Mouse (Mus musculus) kidney, adult 2 months (tissue): ENCODE measurements around the gene Dcun1d2.
"Not testable (repeated sequence)": the region's sequence is repeated elsewhere in the genome, so short reads cannot be mapped to it uniquely, and the experiment has no call there.

ENCODE experiments used
- CTCF ChIP-seq: fragments of 200-500 bp; conservative IDR thresholded peaks from 2 replicates; pipeline ENCODE4 v1.5.1; 2011; ENCODE audit warnings: low read depth, mild to moderate bottlenecking, control low read depth, low read length, moderate library complexity, mixed read lengths; ENCODE audit not compliant: insufficient read depth, insufficient read length
- POLR2A ChIP-seq: fragments of 200-500 bp; IDR thresholded peaks from one replicate; pipeline ENCODE4 v1.6.1; 2011; ENCODE audit warnings: low read depth, low read length, control low read depth

DNA sequence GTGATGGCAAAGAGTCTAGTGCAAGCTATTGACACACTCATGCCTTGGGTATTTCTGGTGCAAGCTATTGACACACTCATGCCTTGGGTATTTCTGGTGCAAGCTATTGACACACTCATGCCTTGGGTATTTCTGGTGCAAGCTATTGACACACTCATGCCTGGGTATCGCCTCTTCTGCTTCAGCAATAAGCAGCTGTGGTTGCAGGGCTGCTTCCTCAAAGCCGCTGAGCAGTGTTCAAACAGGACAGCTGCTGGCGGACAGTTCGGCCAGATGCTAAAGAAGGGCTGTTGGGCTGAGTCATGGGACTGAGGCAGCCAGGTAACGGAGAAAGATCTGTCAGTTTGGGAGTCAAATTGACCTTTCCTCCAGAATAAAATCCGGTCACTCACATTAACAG lies 49.3 kb upstream of the Dcun1d2 start:
- not testable (repeated sequence) for TF ChIP-seq POLR2A, CTCF
